20 mouse cellular contexts compared by ENCODE assay signal in the genomic region with DNA sequence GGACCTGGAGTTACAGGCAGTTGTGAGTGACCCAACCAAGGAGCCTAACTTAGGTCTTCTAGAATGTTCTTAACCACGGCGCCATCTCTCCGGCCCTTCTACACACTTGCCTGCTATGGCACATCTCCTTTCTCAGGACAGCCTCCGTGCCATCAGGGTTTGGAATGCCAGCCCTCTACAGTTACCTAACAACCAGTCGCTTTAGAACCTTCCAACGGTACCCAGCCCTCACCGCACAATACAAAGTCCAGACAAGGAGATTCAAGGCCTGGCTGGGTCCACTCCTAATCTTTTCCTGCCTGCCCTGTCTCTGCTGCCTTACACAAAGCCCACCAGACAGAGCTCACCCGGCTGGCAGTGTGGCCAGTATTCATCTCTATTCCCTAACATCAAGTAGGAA.
A peak's percentile ranks its signal among the peaks of the same experiment; 100 is the strongest.
DNase-seq lines count a peak whose midpoint lies in the region; ATAC-seq and TF ChIP-seq lines count a peak whose summit lies in the region.
"Had no signal": no experiment of that assay in that cellular context is flagged by ENCODE, and none has a peak within 500 bp of the region (broad histone marks: within the 10 kb centered on the region; RNA-seq: fewer than 3 reads in every experiment).

No protein-coding gene starts in this region.

- H3K9me3 ChIP-seq in heart, embryonic 15.5 days (replicated peaks) = no peaks in the 10 kb centered on the region
- H3K9me3 ChIP-seq in kidney, embryonic 15.5 days (replicated peaks) = no peaks in the 10 kb centered on the region
- no peaks in the 10 kb centered on the region for H3K9me3 ChIP-seq in kidney, postnatal 0 days (replicated peaks; ENCODE audit: low read length)
- H3K9me3 ChIP-seq: embryonic facial prominence, embryonic 10.5 days; hindbrain, embryonic 15.5 days; megakaryocyte, embryonic 14.5 days; neural tube, embryonic 13.5 days had no signal

- H3K4me2 ChIP-seq in heart, embryonic 15.5 days = no peak overlapping the region
- no peak overlapping the region for H3K4me2 ChIP-seq in kidney, embryonic 15.5 days
- H3K4me2 ChIP-seq in kidney, postnatal 0 days (ENCODE audit: low read length) = no peak overlapping the region
- H3K4me2 ChIP-seq: hindbrain, embryonic 15.5 days; neural tube, embryonic 13.5 days had no signal

- no peak overlapping the region for H3K9ac ChIP-seq in heart, embryonic 15.5 days
- no peak overlapping the region for H3K9ac ChIP-seq in kidney, embryonic 15.5 days
- H3K9ac ChIP-seq in kidney, postnatal 0 days (ENCODE audit: low read depth, low read length) = no peak overlapping the region
- H3K9ac ChIP-seq: hindbrain, embryonic 15.5 days; neural tube, embryonic 13.5 days had no signal

- TF ChIP-seq CTCF in kidney, postnatal 0 days (IDR thresholded peaks at IDR 0.05; ENCODE audit: low read depth) = no peak

- ATAC-seq in heart, embryonic 15.5 days (replicated peaks; ENCODE audit: insufficient number of reproducible peaks, insufficient read depth, low FRiP score, low read depth) = no peak
- ATAC-seq in kidney, embryonic 15.5 days (replicated peaks; ENCODE audit: low FRiP score) = no peak
- no peak for ATAC-seq in kidney, postnatal 0 days (replicated peaks; ENCODE audit: low FRiP score, low read depth)
- ATAC-seq: intestine, postnatal 0 days had no signal

- peaks cover 71% of the 10 kb centered on the region for H3K4me1 ChIP-seq in heart, embryonic 15.5 days (replicated peaks)
- peaks cover 51% of the 10 kb centered on the region for H3K4me1 ChIP-seq in kidney, embryonic 15.5 days
- peaks cover 28% of the 10 kb centered on the region for H3K4me1 ChIP-seq in brown adipose tissue, adult 24 weeks (ENCODE audit: control insufficient read depth, insufficient read depth, insufficient read length, low read length)
- peaks cover 24% of the 10 kb centered on the region; the same call in 1 of the 2 replicates for H3K4me1 ChIP-seq in kidney, postnatal 0 days (replicated peaks; ENCODE audit: insufficient read depth, low read length)

- H3K4me3 ChIP-seq in heart, embryonic 15.5 days = no peak overlapping the region
- no peak overlapping the region for H3K4me3 ChIP-seq in kidney, embryonic 15.5 days (replicated peaks)
- no peak overlapping the region for H3K4me3 ChIP-seq in brown adipose tissue, adult 24 weeks (ENCODE audit: insufficient read depth, low read depth, low read length)
- H3K4me3 ChIP-seq in kidney, postnatal 0 days (replicated peaks; ENCODE audit: low read depth, low read length) = no peak overlapping the region
- H3K4me3 ChIP-seq: embryonic facial prominence, embryonic 10.5 days; hindbrain, embryonic 15.5 days; left cerebral cortex, adult 2 months; megakaryocyte, embryonic 14.5 days; neural tube, embryonic 13.5 days had no signal

- no peaks in the 10 kb centered on the region for H3K36me3 ChIP-seq in heart, embryonic 15.5 days
- no peaks in the 10 kb centered on the region for H3K36me3 ChIP-seq in kidney, embryonic 15.5 days
- H3K36me3 ChIP-seq in kidney, postnatal 0 days (ENCODE audit: insufficient read depth, low read length) = no peaks in the 10 kb centered on the region
- H3K36me3 ChIP-seq: embryonic facial prominence, embryonic 10.5 days; hindbrain, embryonic 15.5 days; neural tube, embryonic 13.5 days had no signal

- no peaks in the 10 kb centered on the region for H3K27me3 ChIP-seq in heart, embryonic 15.5 days
- H3K27me3 ChIP-seq in kidney, embryonic 15.5 days = no peaks in the 10 kb centered on the region
- no peaks in the 10 kb centered on the region for H3K27me3 ChIP-seq in kidney, postnatal 0 days (ENCODE audit: insufficient read depth, low read length)
- H3K27me3 ChIP-seq: hindbrain, embryonic 15.5 days; megakaryocyte, embryonic 14.5 days; neural tube, embryonic 13.5 days had no signal

- DNase-seq in heart, adult 8-10 months (ENCODE audit: low spot score) = no peak
- DNase-seq in kidney, postnatal 14 days = no peak
- DNase-seq in kidney, postnatal 0 days (ENCODE audit: low spot score) = no peak
- no peak for DNase-seq in cerebellum, postnatal 10 days
- DNase-seq: adrenal gland, adult 2 months; cerebellum, adult 8-10 months; gastrocnemius, postnatal 10 days; layer of hippocampus, adult 9-11 months; midbrain, embryonic 14.5 days; right cerebral cortex, adult 18-20 months; thymus, postnatal 36 days had no signal

- H3K27ac ChIP-seq in heart, embryonic 15.5 days = peak overlapping the region; percentile 64; the same call in 1 of the 2 replicates
- H3K27ac ChIP-seq in kidney, embryonic 15.5 days = peak overlapping the region; percentile 85
- H3K27ac ChIP-seq in brown adipose tissue, adult 24 weeks (replicated peaks; ENCODE audit: low read depth, low read length) = peak overlapping the region; percentile 51
- H3K27ac ChIP-seq in kidney, postnatal 0 days = peak overlapping the region; percentile 75; the same call in 1 of the 2 replicates
- H3K27ac ChIP-seq: embryonic facial prominence, embryonic 10.5 days; hindbrain, embryonic 15.5 days had no signal

- 90% methylated on average over 8 of the region's 8 CpGs for WGBS in heart, embryonic 15.5 days
- WGBS in kidney, embryonic 15.5 days = 94% methylated on average over 8 of the region's 8 CpGs
- WGBS in kidney, postnatal 0 days = 91% methylated on average over 8 of the region's 8 CpGs
